Mouse (Mus musculus) intestine, postnatal 0 days (tissue): Measurements from ENCODE around the gene Fam174a. TPM values are rescaled to one million over a fixed set of nuclear protein-coding genes. Genes with fewer than 3 reads are reported as not detected.

Experiments
- ATAC-seq: fragments of 200-750 bp; cut with Nextera tagmentation; 2 replicates; pipeline ENCODE4 v1.8.0; 2017; ENCODE audit warnings: mild to moderate bottlenecking, moderate TSS enrichment, moderate library complexity
- H3K27ac ChIP-seq: fragments of 300-500 bp; sonication (generic); 2 replicates; pipeline ENCODE4 v1.5.1; 2014; ENCODE audit warnings: mild to moderate bottlenecking, low read depth, low read length, moderate library complexity
- H3K27me3 ChIP-seq: fragments of 300-500 bp; sonication (generic); replicated peaks from 2 replicates; pipeline ENCODE4 v1.6.1; 2014; ENCODE audit warnings: low read length, mixed read lengths; ENCODE audit not compliant: control insufficient read depth, insufficient read depth
- H3K36me3 ChIP-seq: fragments of 300-500 bp; sonication (generic); 2 replicates; pipeline ENCODE4 v1.6.1; 2014; ENCODE audit warnings: mild to moderate bottlenecking, moderate library complexity; ENCODE audit not compliant: control insufficient read depth, insufficient read depth
- H3K4me1 ChIP-seq: fragments of 300-500 bp; sonication (generic); replicated peaks from 2 replicates; pipeline ENCODE4 v1.6.1; 2014; ENCODE audit warnings: antibody characterized with exemption, low read length, mixed read lengths; ENCODE audit not compliant: control insufficient read depth, insufficient read depth
- H3K4me2 ChIP-seq: fragments of 300-500 bp; sonication (generic); replicated peaks from 2 replicates; pipeline ENCODE4 v1.6.1; 2014; ENCODE audit warnings: low read depth, mild to moderate bottlenecking, moderate library complexity
- H3K4me3 ChIP-seq: fragments of 300-500 bp; sonication (generic); 2 replicates; pipeline ENCODE4 v1.5.1; 2014; ENCODE audit warnings: low read depth, low read length
- H3K9ac ChIP-seq: fragments of 300-500 bp; sonication (generic); 2 replicates; pipeline ENCODE4 v1.6.1; 2014; ENCODE audit warnings: mild to moderate bottlenecking, low read depth, low read length
- H3K9me3 ChIP-seq: fragments of 300-500 bp; sonication (generic); 2 replicates; pipeline ENCODE4 v1.6.1; 2016; ENCODE audit warnings: mixed run types; ENCODE audit not compliant: control insufficient read depth
- CTCF ChIP-seq: sonication (generic); IDR thresholded peaks from 2 replicates; pipeline ENCODE4 v1.5.1; 2016; ENCODE audit warnings: low read depth, mild to moderate bottlenecking, control low read depth, antibody characterized with exemption, moderate library complexity
- WGBS: fragments of 180-500 bp; shearing (Covaris S2); extraction: QIAGEN DNeasy Blood & Tissue Kit; methylation state at CpG from one replicate; pipeline ENCODE4 v1.1.7; 2014; 5-methylcytosine and 5-hydroxymethylcytosine counted together
- polyA plus RNA-seq: library from polyadenylated mRNA; unstranded; fragments of >200 nt; fragmentation: Nextera tagmentation; extraction: Ambion mirVana; gene quantifications from 2 replicates; pipeline ENCODE4 v1.2.1, GENCODE M21; 2015

Fam174a gene
- polyA plus RNA-seq, 1 experiment from 2014 or later = 26.1 TPM

- ATAC-seq = no peak
- Histone ChIP-seq H3K9me3 (no peaks in the 10 kb centered on the region), H3K4me2 (no peak overlapping the region), H3K36me3 (no peaks in the 10 kb centered on the region), H3K4me1 (no peaks in the 10 kb centered on the region), H3K27me3 (no peaks in the 10 kb centered on the region), H3K27ac (no peak overlapping the region), H3K4me3 (no peak overlapping the region), H3K9ac (no peak overlapping the region)
- TF ChIP-seq CTCF = no peak
- 67% methylated on average over 6 of the region's 6 CpGs for WGBS
Observed at GRCm38 (mm10) chr1:95375443-95375842, 62.0 kb downstream of the Fam174a start.

GRCm38 (mm10) chr1:95381028-95381427 lies 67.6 kb downstream of the Fam174a start:
- Histone ChIP-seq H3K9me3 (no peaks in the 10 kb centered on the region), H3K9ac (no peak overlapping the region), H3K4me1 (no peaks in the 10 kb centered on the region), H3K4me2 (no peak overlapping the region), H3K36me3 (no peaks in the 10 kb centered on the region), H3K27ac (no peak overlapping the region), H3K4me3 (no peak overlapping the region), H3K27me3 (no peaks in the 10 kb centered on the region)
- WGBS = 76% methylated on average over 2 of the region's 2 CpGs
- no peak for ATAC-seq
- TF ChIP-seq CTCF = no peak
